Comparison of ENCODE assay signal across 7 mouse cellular contexts in the genomic region with DNA sequence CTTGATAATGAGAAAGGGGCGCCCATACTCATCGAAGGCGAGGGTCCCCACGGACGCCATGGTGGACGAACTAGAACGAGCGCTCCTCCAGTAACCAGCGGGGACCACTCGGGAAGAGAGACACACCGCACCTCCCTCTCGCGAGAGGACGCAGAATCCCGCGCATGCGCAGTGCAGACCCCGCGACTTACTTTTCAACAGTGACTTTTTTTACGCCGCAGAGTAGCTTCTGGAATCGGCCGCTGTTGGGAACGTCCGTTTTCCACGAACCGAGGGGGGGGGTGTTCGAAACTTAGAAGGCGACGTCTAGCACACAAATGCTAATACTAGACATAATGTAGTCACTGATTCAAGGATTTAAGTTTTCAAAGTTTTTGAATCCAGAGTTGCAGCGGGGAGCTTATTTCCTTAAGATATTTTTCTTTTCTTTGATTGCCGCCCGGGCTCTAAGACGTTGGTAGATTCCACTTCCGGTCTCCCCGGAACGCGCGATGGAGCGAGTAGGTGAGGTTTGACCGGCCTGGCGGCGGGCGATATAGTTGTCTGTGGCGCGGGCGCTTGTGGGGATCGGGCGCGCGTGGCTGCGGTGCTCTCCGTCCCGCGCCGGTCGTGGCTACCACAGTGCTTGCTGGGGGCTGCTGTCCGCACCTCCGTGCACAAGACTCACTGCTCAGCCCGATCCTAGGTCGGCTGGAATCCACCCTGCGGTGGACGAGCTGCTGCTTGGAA. TPM values are rescaled to one million over a fixed set of nuclear protein-coding genes. Genes with fewer than 3 reads are reported as not detected.
DNase-seq lines count a peak whose midpoint lies in the region; ATAC-seq lines count a peak whose summit lies in the region.

Gene Cct5, minus strand, starts transcription at position 159 of the 729 bp plus-strand sequence.
Gene Fam173b, plus strand, starts transcription at position 207 of the 729 bp plus-strand sequence.

- H3K27me3 ChIP-seq in intestine, embryonic 16.5 days (replicated peaks; ENCODE audit: control insufficient read depth, insufficient read depth, low read length): no peaks in the 10 kb centered on the region
- no peaks in the 10 kb centered on the region for H3K27me3 ChIP-seq in midbrain, embryonic 11.5 days (ENCODE audit: control insufficient read depth, insufficient read depth, low read length)

- H3K36me3 ChIP-seq in intestine, embryonic 16.5 days (ENCODE audit: control insufficient read depth, insufficient read depth, low read length): peaks cover 4% of the 10 kb centered on the region; the same call in 1 of the 2 replicates
- H3K36me3 ChIP-seq in midbrain, embryonic 11.5 days (ENCODE audit: control insufficient read depth, insufficient read depth, low read length): peaks cover 6% of the 10 kb centered on the region

- peaks cover 16% of the 10 kb centered on the region for H3K4me1 ChIP-seq in intestine, embryonic 16.5 days (ENCODE audit: control insufficient read depth, insufficient read depth, low read length)
- H3K4me1 ChIP-seq in midbrain, embryonic 11.5 days (ENCODE audit: control insufficient read depth, insufficient read depth, low read length): peaks cover 13% of the 10 kb centered on the region

- peak; percentile 96 for DNase-seq in adrenal gland, adult 8-10 months
- DNase-seq in embryo, embryonic 9.5 days (ENCODE audit: extremely low spot score): peak; percentile 99
- DNase-seq in gastrocnemius, postnatal 4 days (ENCODE audit: low spot score in 2 of 2): peak; percentile 96 to 97
- peak; percentile 98 to 99 for DNase-seq in left cerebral cortex, postnatal 36 days (ENCODE audit: low spot score in 2 of 2)
- DNase-seq in midbrain, embryonic 11.5 days (ENCODE audit: low spot score, missing footprints): peak; percentile 100
- peak; percentile 98 for DNase-seq in skeletal muscle tissue, adult 2 months (ENCODE audit: low read depth, low spot score)

- no peaks in the 10 kb centered on the region for H3K9me3 ChIP-seq in intestine, embryonic 16.5 days (ENCODE audit: control insufficient read depth, low read length)
- H3K9me3 ChIP-seq in midbrain, embryonic 11.5 days (ENCODE audit: control insufficient read depth, low read length): no peaks in the 10 kb centered on the region

- peak within 1 kb of the TSS; percentile 95 for H3K27ac ChIP-seq in intestine, embryonic 16.5 days (ENCODE audit: low read length)
- peak within 1 kb of the TSS; percentile 63 for H3K27ac ChIP-seq in midbrain, embryonic 11.5 days (ENCODE audit: low read depth, low read length)

- WGBS in intestine, embryonic 16.5 days: under 1% methylated on average over 63 of the region's 63 CpGs
- under 1% methylated on average over 63 of the region's 63 CpGs for WGBS in midbrain, embryonic 11.5 days

- ATAC-seq in intestine, embryonic 16.5 days: peak; percentile 89
- ATAC-seq in midbrain, embryonic 11.5 days (ENCODE audit: low FRiP score): peak; percentile 93

- H3K4me3 ChIP-seq in intestine, embryonic 16.5 days (ENCODE audit: low read length): peak within 1 kb of the TSS; percentile 85
- H3K4me3 ChIP-seq in midbrain, embryonic 11.5 days (ENCODE audit: low read depth, low read length): peak within 1 kb of the TSS; percentile 93

- peak within 1 kb of the TSS; percentile 88 for H3K4me2 ChIP-seq in intestine, embryonic 16.5 days (ENCODE audit: low read depth, low read length)
- H3K4me2 ChIP-seq in midbrain, embryonic 11.5 days: peak within 1 kb of the TSS; percentile 75

- H3K9ac ChIP-seq in intestine, embryonic 16.5 days (ENCODE audit: low read depth, low read length): peak within 1 kb of the TSS; percentile 94
- peak within 1 kb of the TSS; percentile 99 for H3K9ac ChIP-seq in midbrain, embryonic 11.5 days (ENCODE audit: low read length)

- intact Hi-C loops in left cerebral cortex, postnatal 36 days (cut with DNase I): loop anchor here (10.0 kb wide), 2 partner anchors 843 to 1133 kb away; no protein-coding TSS in a partner anchor

RNA-seq across cellular contexts. Expression of gene Cct5, which starts in this region (rescaled TPM):
- total RNA-seq in adrenal gland, adult 8-10 months (2022): 100 to 1,000 TPM; 232 to 302 (median 271) TPM
- total RNA-seq in gastrocnemius, postnatal 4 days (2021): 100 to 1,000 TPM; 230 to 241 TPM
- polyA plus RNA-seq in intestine, embryonic 16.5 days (2015; fragmentation: Nextera tagmentation; extraction: Ambion mirVana): 415 and 467 TPM in 2 replicates
- 100 to 1,000 TPM; 180 to 184 TPM for total RNA-seq in left cerebral cortex, postnatal 36 days (2021)
- polyA plus RNA-seq in midbrain, embryonic 11.5 days (2014; fragmentation: Nextera tagmentation; extraction: Ambion mirVana): 728 and 743 TPM in 2 replicates

RNA-seq across cellular contexts. Expression of gene Fam173b, which starts in this region (rescaled TPM):
- total RNA-seq in adrenal gland, adult 8-10 months (2022): 10 to 100 TPM; 25.9 to 29.7 (median 27.9) TPM
- 10 to 100 TPM; 12.7 to 13.7 TPM for total RNA-seq in gastrocnemius, postnatal 4 days (2021)
- 15.7 and 15.8 TPM in 2 replicates for polyA plus RNA-seq in intestine, embryonic 16.5 days (2015; fragmentation: Nextera tagmentation; extraction: Ambion mirVana)
- 10 to 100 TPM in 1 of 2 experiments, 1 to 10 TPM in 1; 9.2 to 12.8 TPM for total RNA-seq in left cerebral cortex, postnatal 36 days (2021)
- 14.0 and 14.6 TPM in 2 replicates for polyA plus RNA-seq in midbrain, embryonic 11.5 days (2014; fragmentation: Nextera tagmentation; extraction: Ambion mirVana)

Comparison
In these comparisons a context has a peak if more than half of its experiments do, and no peak if none do; other contexts are left out.
1. Peak in every context shown above with its lines: DNase-seq, ATAC-seq, H3K4me3 ChIP-seq and H3K27ac ChIP-seq.